Mouse (Mus musculus) midbrain, postnatal 0 days (tissue): ENCODE data around the gene Kat8. TPM values are rescaled to one million over a fixed set of nuclear protein-coding genes. Genes with fewer than 3 reads are reported as not detected.

Experiments used
- ATAC-seq: fragments of 200-750 bp; cut with Nextera tagmentation; 2 replicates; pipeline ENCODE4 v1.8.0; 2017; ENCODE audit warnings: moderate number of reproducible peaks, mild to moderate bottlenecking, moderate TSS enrichment, moderate library complexity; ENCODE audit not compliant: low FRiP score
- DNase-seq: peaks from one replicate; pipeline ENCODE4 v3.0.0-alpha.2; 2015; ENCODE audit warnings: low spot score
- H3K27ac ChIP-seq: fragments of 300-500 bp; sonication (generic); 2 replicates; pipeline ENCODE4 v1.5.1; 2014; ENCODE audit warnings: low read depth, mild to moderate bottlenecking, low read length, mixed read lengths
- H3K27me3 ChIP-seq: fragments of 300-500 bp; sonication (generic); 2 replicates; pipeline ENCODE4 v1.6.1; 2014; ENCODE audit warnings: low read length, control low read depth, mixed read lengths; ENCODE audit not compliant: insufficient read depth
- H3K36me3 ChIP-seq: fragments of 300-500 bp; sonication (generic); 2 replicates; pipeline ENCODE4 v1.6.1; 2014; ENCODE audit warnings: low read length, control low read depth, mixed read lengths; ENCODE audit not compliant: insufficient read depth
- H3K4me1 ChIP-seq: fragments of 300-500 bp; sonication (generic); 2 replicates; pipeline ENCODE4 v1.6.1; 2014; ENCODE audit warnings: mild to moderate bottlenecking, control low read depth, antibody characterized with exemption, low read length, mixed read lengths; ENCODE audit not compliant: insufficient read depth
- H3K4me2 ChIP-seq: fragments of 300-500 bp; sonication (generic); 2 replicates; pipeline ENCODE4 v1.6.1; 2014; ENCODE audit warnings: low read depth, mild to moderate bottlenecking, low read length, mixed read lengths; ENCODE audit not compliant: poor library complexity, severe bottlenecking
- H3K4me3 ChIP-seq: fragments of 300-500 bp; sonication (generic); 2 replicates; pipeline ENCODE4 v1.5.1; 2014; ENCODE audit warnings: low read depth, mild to moderate bottlenecking, low read length, moderate library complexity
- H3K9ac ChIP-seq: fragments of 300-500 bp; sonication (generic); replicated peaks from 2 replicates; pipeline ENCODE4 v1.6.1; 2014; ENCODE audit warnings: mild to moderate bottlenecking, low read length, moderate library complexity, mixed read lengths; ENCODE audit not compliant: poor library complexity, severe bottlenecking
- H3K9me3 ChIP-seq: fragments of 300-500 bp; sonication (generic); 2 replicates; pipeline ENCODE4 v1.6.1; 2016; ENCODE audit warnings: low read length, control low read depth
- CTCF ChIP-seq: IDR thresholded peaks from 2 replicates; pipeline ENCODE4 v1.5.1; 2016; ENCODE audit warnings: antibody characterized with exemption, mild to moderate bottlenecking
- WGBS: fragments of 180-500 bp; shearing (Covaris S2); extraction: QIAGEN DNeasy Blood & Tissue Kit; methylation state at CpG from one replicate; pipeline ENCODE4 v1.1.7; 2014; 5-methylcytosine and 5-hydroxymethylcytosine counted together
- polyA plus RNA-seq: library from polyadenylated mRNA; unstranded; fragments of >200 nt; fragmentation: Nextera tagmentation; extraction: Ambion mirVana; gene quantifications from 2 replicates; pipeline ENCODE4 v1.2.1, GENCODE M21; 2015
- total RNA-seq: library from RNA; depleted of rRNA; stranded (reverse); fragments of >200 nt; gene quantifications from 2 replicates; pipeline ENCODE4 v1.2.3, GENCODE M21; 2014

The Kat8 gene
- total and polyA plus RNA-seq, 2 experiments from 2014 or later: 28.1 to 34.8 TPM

GRCm38 (mm10) chr7:127922451-127923275, 10.3 kb downstream of the Kat8 start:
- Histone ChIP-seq H3K27ac (no peak overlapping the region), H3K4me1 (no peaks in the 10 kb centered on the region), H3K4me3 (no peak overlapping the region), H3K36me3 (peaks cover 38% of the 10 kb centered on the region), H3K27me3 (no peaks in the 10 kb centered on the region), H3K9ac (no peak overlapping the region), H3K9me3 (no peaks in the 10 kb centered on the region), H3K4me2 (no peak overlapping the region)
- DNase-seq (no peak), ATAC-seq (no peak)
- 79% methylated on average over 6 of the region's 6 CpGs for WGBS
- TF ChIP-seq CTCF: no peak

- Histone ChIP-seq H3K4me3 (no peak overlapping the region), H3K9ac (no peak overlapping the region), H3K4me2 (no peak overlapping the region), H3K27me3 (0 out of 2 replicates have a peak, but pooled peaks cover 2% of the 10 kb centered on the region), H3K27ac (no peak overlapping the region), H3K4me1 (no peaks in the 10 kb centered on the region), H3K9me3 (no peaks in the 10 kb centered on the region), H3K36me3 (peaks cover 38% of the 10 kb centered on the region)
- no peak for TF ChIP-seq CTCF
- no peak for ATAC-seq
- DNase-seq: no peak
- WGBS: 92% methylated on average over 5 of the region's 5 CpGs
These were observed 11.4 kb downstream of the Kat8 start for GRCm38 (mm10) chr7:127923714-127924113.

DNA sequence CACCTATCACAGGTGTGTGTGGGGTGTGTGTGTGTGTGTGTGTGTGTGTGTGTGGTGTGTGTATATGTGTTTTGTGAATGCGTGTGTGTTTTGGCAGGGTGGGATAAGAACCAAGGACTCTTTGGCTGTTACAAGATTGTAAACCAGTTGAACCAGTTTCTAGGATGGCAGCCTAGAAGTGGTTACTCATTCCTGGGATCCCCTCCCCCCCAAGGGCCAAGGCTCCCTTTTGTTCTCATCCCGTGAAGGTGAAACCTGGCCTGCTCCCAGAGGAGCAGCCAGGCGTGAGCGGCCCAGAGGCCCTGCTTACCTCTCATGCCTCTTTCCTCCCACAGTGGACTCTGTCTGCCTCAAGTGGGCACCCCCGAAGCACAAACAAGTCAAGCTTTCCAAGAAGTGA, 12.9 kb downstream of the Kat8 start:
- no peak overlapping the region for H3K4me3 ChIP-seq
- H3K9ac ChIP-seq: no peak overlapping the region
- no peaks in the 10 kb centered on the region for H3K9me3 ChIP-seq
- TF ChIP-seq CTCF: no peak
- no peak overlapping the region for H3K4me2 ChIP-seq
- peaks cover 38% of the 10 kb centered on the region for H3K36me3 ChIP-seq
- ATAC-seq: no peak
- peaks cover 11% of the 10 kb centered on the region; the same call in 1 of the 2 replicates for H3K27me3 ChIP-seq
- 70% methylated on average over 5 of the region's 5 CpGs for WGBS
- H3K27ac ChIP-seq: no peak overlapping the region
- DNase-seq: no peak
- H3K4me1 ChIP-seq: no peaks in the 10 kb centered on the region

- Histone ChIP-seq H3K4me1 (no peaks in the 10 kb centered on the region), H3K9me3 (no peaks in the 10 kb centered on the region), H3K27ac (no peak overlapping the region), H3K4me2 (no peak overlapping the region), H3K9ac (no peak overlapping the region), H3K27me3 (peaks cover 11% of the 10 kb centered on the region; the same call in 1 of the 2 replicates), H3K36me3 (peaks cover 33% of the 10 kb centered on the region), H3K4me3 (no peak overlapping the region)
- DNase-seq (no peak), ATAC-seq (no peak)
- 91% methylated on average over 8 of the region's 8 CpGs for WGBS
- TF ChIP-seq CTCF: no peak
These were observed 13.8 kb downstream of the Kat8 start for GRCm38 (mm10) chr7:127926066-127926465.

- ATAC-seq (no peak), DNase-seq (no peak)
- H3K4me2 ChIP-seq: no peak overlapping the region
- 90% methylated on average over 11 of the region's 11 CpGs for WGBS
- no peaks in the 10 kb centered on the region for H3K9me3 ChIP-seq
- H3K9ac ChIP-seq: no peak overlapping the region
- no peak overlapping the region for H3K4me3 ChIP-seq
- peaks cover 11% of the 10 kb centered on the region; the same call in 1 of the 2 replicates for H3K27me3 ChIP-seq
- no peak for TF ChIP-seq CTCF
- H3K36me3 ChIP-seq: peaks cover 32% of the 10 kb centered on the region
- no peak overlapping the region for H3K27ac ChIP-seq
- no peaks in the 10 kb centered on the region for H3K4me1 ChIP-seq
These were observed 14.5 kb downstream of the Kat8 start for GRCm38 (mm10) chr7:127926846-127927245.

- peaks cover 25% of the 10 kb centered on the region for H3K36me3 ChIP-seq
- peaks cover 11% of the 10 kb centered on the region; the same call in 1 of the 2 replicates for H3K27me3 ChIP-seq
- TF ChIP-seq CTCF: no peak
- WGBS: 80% methylated on average over 11 of the region's 11 CpGs
- no peak overlapping the region for H3K4me2 ChIP-seq
- H3K4me3 ChIP-seq: no peak overlapping the region
- H3K4me1 ChIP-seq: no peaks in the 10 kb centered on the region
- no peak for DNase-seq
- H3K9me3 ChIP-seq: no peaks in the 10 kb centered on the region
- no peak for ATAC-seq
- no peak overlapping the region for H3K27ac ChIP-seq
- no peak overlapping the region for H3K9ac ChIP-seq
These were observed 15.4 kb downstream of the Kat8 start for GRCm38 (mm10) chr7:127927726-127928125.
